Comparison of ENCODE assay signal across 8 mouse cellular contexts in the genomic region with DNA sequence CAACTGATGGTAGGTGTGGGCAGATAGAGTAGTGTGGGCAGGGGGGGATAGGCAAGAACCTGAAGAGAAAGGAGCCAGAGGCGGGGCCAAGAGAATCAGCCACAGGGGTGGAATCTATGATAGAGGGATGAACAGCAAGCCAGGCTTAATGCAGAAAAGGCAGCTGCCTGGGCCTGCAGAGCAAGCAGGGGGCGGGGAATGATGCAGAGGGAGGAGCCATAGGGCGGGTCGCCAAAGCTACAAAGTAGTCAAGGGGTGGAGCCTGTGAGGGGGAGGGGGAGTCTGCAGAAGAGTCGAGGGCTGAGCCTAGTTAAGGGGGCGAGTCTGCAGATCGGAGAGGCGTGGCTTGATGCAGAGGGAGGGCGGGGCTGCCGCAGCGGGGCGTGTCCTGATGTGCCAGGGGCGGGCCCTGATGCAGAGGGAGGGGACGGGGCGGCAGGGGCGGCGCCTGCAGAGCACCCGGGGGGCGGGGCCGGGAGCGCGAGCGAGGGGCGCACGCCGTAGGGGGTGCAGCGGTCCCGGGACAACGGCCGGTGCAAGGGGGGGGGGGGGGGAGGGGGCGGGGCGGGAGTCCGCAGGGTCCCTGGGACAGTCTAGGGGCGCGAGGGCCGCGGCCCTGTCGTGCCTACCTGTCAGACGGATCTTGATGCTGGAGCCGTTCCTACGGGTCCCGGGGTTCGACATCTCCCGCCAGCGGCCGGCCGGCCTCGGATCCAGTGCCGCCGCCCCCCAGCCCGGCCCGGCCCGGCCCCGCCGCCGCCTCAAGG. TPM values are rescaled to one million over a fixed set of nuclear protein-coding genes. Genes with fewer than 3 reads are reported as not detected.
DNase-seq lines count a peak whose midpoint lies in the region; ATAC-seq and TF ChIP-seq lines count a peak whose summit lies in the region.

No protein-coding gene starts in this region.

- H3K4me1 ChIP-seq in hindbrain, embryonic 11.5 days (replicated peaks; ENCODE audit: control insufficient read depth, insufficient read depth, low read length): no peaks in the 10 kb centered on the region

- no peaks in the 10 kb centered on the region for H3K27me3 ChIP-seq in Patski
- no peaks in the 10 kb centered on the region for H3K27me3 ChIP-seq in hindbrain, embryonic 11.5 days (ENCODE audit: control insufficient read depth, insufficient read depth, low read length)

- ATAC-seq in Patski: peak; percentile 66
- ATAC-seq in hindbrain, embryonic 11.5 days (ENCODE audit: low FRiP score): peak; percentile 82

- DNase-seq in Patski (ENCODE audit: low read depth, low spot score): peak; percentile 73
- peak; percentile 87 for DNase-seq in cerebellum, adult 9-11 months
- DNase-seq in frontal cortex, adult 2 months (ENCODE audit: extremely low spot score in 1 of 2, low spot score in 1 of 2): peak; percentile 79 to 83
- DNase-seq in hindbrain, embryonic 11.5 days (ENCODE audit: low spot score): peak; percentile 93
- DNase-seq in layer of hippocampus, postnatal 25 days (ENCODE audit: extremely low spot score in 1 of 2, low spot score in 1 of 2): peak; percentile 60 to 63
- peak; percentile 89 for DNase-seq in lung, postnatal 14 days
- DNase-seq in retina, adult 2 months (ENCODE audit: low read depth, low spot score): peak; percentile 68
- DNase-seq in thymus, postnatal 25 days: peak; percentile 92

- peak overlapping the region; percentile 84 for H3K9ac ChIP-seq in hindbrain, embryonic 11.5 days (ENCODE audit: low read depth, low read length)

- CTCF ChIA-PET in Patski (lab: Charles Lee): interaction anchor here (1.5 kb wide), 1 partner anchor 57 kb away, joined by 5 read pairs; no protein-coding TSS in a partner anchor

- H3K36me3 ChIP-seq in hindbrain, embryonic 11.5 days (ENCODE audit: control insufficient read depth, insufficient read depth, low read length): no peaks in the 10 kb centered on the region

- POLR2A ChIA-PET in Patski (lab: Charles Lee): interaction anchor here (1.5 to 2.5 kb wide), 2 partner anchors 15 to 50 kb away, joined by 7 to 14 read pairs; no protein-coding TSS in a partner anchor

- H3K4me3 ChIP-seq in hindbrain, embryonic 11.5 days (ENCODE audit: low read depth, low read length): peak overlapping the region; percentile 91

- in situ Hi-C loops in Patski (cut with MboI; ENCODE audit: low pct_unique_long_range_greater_than_20kb): loop anchor here (5.0 kb wide), 1 partner anchor 48 kb away; no protein-coding TSS in a partner anchor

- no peak for TF ChIP-seq CTCF in Patski (IDR thresholded peaks at IDR 0.05)

- WGBS in hindbrain, embryonic 11.5 days: under 1% methylated on average over 23 of the region's 56 CpGs

- no peaks in the 10 kb centered on the region for H3K9me3 ChIP-seq in hindbrain, embryonic 11.5 days (ENCODE audit: control insufficient read depth, low read length)

- peak overlapping the region; percentile 82 for H3K27ac ChIP-seq in hindbrain, embryonic 11.5 days (ENCODE audit: low read depth, low read length)

- peak overlapping the region; percentile 72 for H3K4me2 ChIP-seq in hindbrain, embryonic 11.5 days (replicated peaks; ENCODE audit: low read depth, low read length)

RNA-seq across cellular contexts. Expression of gene Smurf1, which starts 0.6 kb away (rescaled TPM):
- 50.0 TPM for polyA plus RNA-seq in Patski (2021)
- 25.6 and 28.2 TPM in 2 replicates for polyA plus RNA-seq in frontal cortex, adult 2 months (2012; rRNA removed)
- polyA plus RNA-seq in hindbrain, embryonic 11.5 days (2014; fragmentation: Nextera tagmentation; extraction: Ambion mirVana): 16.6 and 18.1 TPM in 2 replicates
- 10 to 100 TPM; 30.1 to 34.3 TPM for total RNA-seq in layer of hippocampus, postnatal 25 days (2021)

Comparison
In these comparisons a context has a peak if more than half of its experiments do, and no peak if none do; other contexts are left out.
1. Peak in every context shown above with its lines: DNase-seq, ATAC-seq, H3K4me3 ChIP-seq and H3K27ac ChIP-seq.